Mouse (Mus musculus) T-cell, adult 2 months (primary cell): ENCODE measurements around the gene Fxyd3.

ENCODE experiments used
- DNase-seq: peaks from one replicate; pipeline ENCODE4 v3.0.0; 2022; ENCODE audit warnings: low spot score

Gene Fxyd3

DNA sequence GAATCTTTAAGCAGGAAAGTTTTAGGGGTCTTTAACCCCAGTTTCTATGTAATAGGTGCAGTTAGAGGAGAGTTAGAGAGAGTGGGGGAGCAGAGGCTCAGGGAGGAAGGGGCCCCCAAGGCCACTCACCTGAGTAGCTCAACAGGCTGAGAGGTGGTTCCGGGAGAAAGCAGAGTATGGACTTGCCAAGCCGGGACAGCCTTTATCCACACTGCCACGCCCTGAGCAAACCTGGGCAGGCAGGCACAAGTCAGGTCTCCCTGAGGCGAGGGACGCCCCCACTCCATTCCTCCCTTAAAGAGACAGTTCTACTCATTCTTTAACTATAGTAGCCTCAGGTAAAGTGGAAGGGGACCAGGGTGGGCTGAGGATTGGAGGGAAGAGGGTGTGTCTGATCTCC, at the start of gene Fxyd3:
Gene Fxyd3 (minus strand): TSS at position 213 of the 400 bp plus-strand sequence.
- no peak for DNase-seq

DNA sequence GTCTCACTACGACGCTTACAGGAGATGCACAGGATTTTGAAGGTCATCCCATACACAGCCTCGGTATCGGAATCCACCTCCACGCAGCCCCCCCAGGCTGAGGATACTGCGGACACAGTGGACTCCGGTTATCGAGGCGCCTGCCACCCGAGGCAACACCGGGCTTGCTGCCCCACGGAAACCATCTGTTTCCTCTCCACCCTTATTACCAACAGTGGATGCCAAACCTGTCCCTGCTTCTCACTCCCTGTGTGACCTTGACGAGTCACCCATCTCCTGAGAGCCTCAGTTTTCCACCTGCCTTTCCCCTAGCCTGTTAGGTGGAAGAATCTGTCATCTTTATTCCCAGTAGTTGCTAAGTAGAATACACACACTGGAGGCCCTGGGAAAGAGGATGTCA, 48.6 kb upstream of the Fxyd3 start:
- no peak for DNase-seq

- no peak for DNase-seq
Measured at GRCm38 (mm10) chr7:31124381-31124780, 47.9 kb upstream of the Fxyd3 start.

- DNase-seq = no peak
Measured at GRCm38 (mm10) chr7:31123697-31124096, 47.2 kb upstream of the Fxyd3 start.

DNA sequence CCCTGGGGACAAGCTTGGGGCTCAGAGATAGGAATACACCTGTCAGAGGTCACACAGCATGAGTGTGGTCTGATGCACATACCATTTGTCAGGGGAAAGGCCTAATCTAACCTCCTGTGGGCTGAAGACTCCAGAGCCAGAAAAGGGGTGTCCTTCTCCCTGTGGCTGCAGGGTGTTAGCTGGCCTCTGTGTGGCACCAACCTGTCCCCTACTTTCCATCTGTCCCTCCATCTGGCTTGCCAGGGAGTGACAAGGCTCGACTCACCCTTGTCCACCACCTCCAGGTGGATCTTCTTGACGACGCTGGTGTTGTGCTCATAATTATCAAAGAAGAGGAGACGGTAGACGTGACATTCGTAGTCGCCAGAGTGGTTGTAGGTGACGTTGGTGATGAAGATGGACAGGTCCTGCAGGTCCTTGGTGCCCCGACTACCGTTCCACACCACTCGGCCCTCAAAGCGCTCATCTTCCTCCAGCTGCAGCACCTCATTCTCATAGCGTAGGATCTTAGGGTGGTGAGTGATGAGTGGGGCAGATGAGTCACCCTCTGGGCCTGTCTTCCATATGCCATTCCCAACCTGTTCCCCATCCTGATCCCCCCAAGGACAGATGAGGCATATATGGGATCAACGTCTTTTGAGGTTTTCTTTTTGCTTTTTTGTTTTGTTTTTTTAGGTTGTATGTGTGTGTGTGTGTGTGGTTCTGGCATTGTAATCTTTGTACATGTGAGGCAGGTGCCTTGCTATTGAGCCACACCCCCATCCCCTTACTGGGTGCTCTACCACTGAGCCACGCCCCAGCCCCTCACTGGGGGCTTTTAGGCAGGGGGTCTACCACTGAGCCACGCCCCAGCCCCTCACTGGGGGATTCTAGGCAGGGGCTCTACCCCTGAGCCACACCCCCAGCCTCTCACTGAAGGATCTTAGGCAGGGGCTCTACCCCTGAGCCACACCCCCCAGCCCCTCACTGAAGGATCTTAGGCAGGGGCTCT, 46.4 kb upstream of the Fxyd3 start:
- DNase-seq = no peak

DNA sequence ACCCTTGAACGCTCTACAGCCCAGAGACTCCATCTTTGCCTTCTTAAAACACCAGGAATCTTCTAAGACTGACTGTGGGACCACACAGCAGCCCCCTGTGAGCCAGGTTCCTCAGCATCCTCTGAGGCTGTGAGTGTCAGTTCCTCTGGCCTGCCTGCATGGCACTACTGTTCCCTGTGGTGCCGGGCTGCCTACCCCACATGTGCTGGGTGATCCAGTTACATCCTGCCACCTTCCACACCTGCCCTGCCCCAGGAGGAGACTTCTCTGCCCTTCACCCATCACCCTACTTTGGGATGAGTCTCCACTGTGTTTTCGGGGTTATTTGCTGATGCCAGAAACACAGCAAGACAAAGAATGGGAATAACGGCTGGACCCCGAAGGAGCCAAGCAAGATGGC, 43.1 kb upstream of the Fxyd3 start:
- DNase-seq = no peak

- no peak for DNase-seq
Measured at GRCm38 (mm10) chr7:31118486-31118885, 42.0 kb upstream of the Fxyd3 start.

GRCm38 (mm10) chr7:31117465-31117864, 41.0 kb upstream of the Fxyd3 start:
- DNase-seq = no peak

- DNase-seq = no peak
Measured at GRCm38 (mm10) chr7:31116721-31117145, 40.2 kb upstream of the Fxyd3 start.

GRCm38 (mm10) chr7:31115587-31116043, 39.1 kb upstream of the Fxyd3 start:
- no peak for DNase-seq

GRCm38 (mm10) chr7:31115182-31115581, 38.7 kb upstream of the Fxyd3 start, which contains the start of gene Hpn:
Gene Hpn, minus strand, starts transcription at chr7:31115290.
- DNase-seq = no peak

DNA sequence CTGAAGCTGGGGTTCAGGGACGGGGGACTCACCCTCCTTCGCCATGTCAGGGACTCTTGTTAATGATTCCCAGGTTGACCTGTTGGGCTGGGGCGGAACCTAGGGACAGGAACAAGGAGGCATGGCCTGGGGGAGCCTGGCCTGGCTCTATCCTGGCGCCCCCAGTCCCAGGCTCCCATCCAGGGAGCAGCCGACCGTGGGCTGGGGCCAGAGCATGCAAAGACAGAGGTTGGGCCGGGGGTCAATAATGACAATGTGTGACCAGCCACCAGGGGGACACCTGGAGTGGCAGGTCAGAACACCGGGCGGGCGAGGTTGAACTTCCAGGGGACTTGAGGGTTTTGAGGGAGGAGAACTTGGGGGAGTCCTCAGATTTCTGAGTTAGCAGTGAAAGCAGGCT, 38.1 kb upstream of the Fxyd3 start:
- DNase-seq = no peak

GRCm38 (mm10) chr7:31113800-31114199, 37.3 kb upstream of the Fxyd3 start:
- no peak for DNase-seq

DNA sequence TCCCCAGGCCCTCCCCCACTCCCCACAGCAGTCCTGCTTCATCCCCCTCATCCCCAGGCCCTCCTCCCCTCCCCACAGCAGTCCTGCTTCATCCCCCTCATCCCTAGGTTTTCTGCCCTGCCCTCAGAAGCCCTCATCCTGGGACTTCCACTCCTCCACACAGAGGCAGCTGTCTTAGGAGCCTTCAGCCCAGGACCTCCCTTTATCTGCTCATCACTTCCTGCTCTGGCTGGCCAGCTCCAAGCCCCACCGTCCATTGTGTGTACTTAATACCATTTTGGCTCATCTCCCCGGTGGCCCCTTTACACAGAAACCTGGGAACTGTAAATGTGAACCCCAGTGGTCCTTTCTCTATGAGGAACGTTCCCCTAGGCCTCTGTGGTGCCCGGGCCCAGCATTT, 35.5 kb upstream of the Fxyd3 start:
- no peak for DNase-seq

- DNase-seq = peak; percentile 45
Measured at GRCm38 (mm10) chr7:31110861-31111385, 34.4 kb upstream of the Fxyd3 start.

- DNase-seq = no peak
Measured at GRCm38 (mm10) chr7:31109796-31110195, 33.3 kb upstream of the Fxyd3 start.

DNA sequence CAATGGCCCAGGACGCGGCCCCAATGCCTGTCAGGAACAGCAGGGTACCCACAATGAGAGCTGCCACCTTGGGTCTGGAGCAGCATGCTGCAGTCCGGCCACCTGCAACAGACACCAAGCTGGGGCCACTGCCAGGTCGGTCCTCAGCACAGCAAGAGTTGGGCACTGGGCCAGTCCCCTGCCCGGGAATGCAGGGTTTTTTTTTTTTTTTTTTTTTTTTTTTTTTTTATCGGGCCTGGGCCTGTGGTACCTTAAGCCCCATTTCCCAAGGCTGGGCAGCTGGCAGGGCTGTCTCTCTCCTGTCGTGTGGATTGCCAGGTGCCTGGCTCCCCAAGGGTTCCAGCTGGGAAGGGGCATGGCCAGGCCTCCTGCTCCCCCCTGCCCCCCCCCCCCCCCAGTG, 32.6 kb upstream of the Fxyd3 start:
- no peak for DNase-seq

DNA sequence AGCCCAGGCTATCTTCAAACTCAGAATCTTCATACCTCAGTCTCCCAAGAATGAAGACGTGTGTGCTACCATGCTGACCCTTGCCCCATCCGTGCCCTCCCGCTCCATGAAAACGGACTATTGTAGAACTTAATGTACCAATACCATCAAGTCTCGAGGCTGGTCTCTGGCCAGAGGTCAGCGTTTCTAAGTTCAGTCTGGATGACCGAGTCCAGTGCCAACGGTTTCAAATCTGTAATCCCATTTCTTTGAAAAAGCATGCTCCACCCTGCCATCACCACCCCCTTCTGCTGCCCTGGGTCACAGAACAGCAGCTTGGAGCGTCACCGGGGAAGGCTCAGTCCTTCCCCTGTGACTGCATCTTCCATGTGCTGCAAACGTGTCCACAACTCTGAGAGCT, 31.3 kb upstream of the Fxyd3 start:
- no peak for DNase-seq

- no peak for DNase-seq
Measured at GRCm38 (mm10) chr7:31106166-31106565, 29.7 kb upstream of the Fxyd3 start.

DNA sequence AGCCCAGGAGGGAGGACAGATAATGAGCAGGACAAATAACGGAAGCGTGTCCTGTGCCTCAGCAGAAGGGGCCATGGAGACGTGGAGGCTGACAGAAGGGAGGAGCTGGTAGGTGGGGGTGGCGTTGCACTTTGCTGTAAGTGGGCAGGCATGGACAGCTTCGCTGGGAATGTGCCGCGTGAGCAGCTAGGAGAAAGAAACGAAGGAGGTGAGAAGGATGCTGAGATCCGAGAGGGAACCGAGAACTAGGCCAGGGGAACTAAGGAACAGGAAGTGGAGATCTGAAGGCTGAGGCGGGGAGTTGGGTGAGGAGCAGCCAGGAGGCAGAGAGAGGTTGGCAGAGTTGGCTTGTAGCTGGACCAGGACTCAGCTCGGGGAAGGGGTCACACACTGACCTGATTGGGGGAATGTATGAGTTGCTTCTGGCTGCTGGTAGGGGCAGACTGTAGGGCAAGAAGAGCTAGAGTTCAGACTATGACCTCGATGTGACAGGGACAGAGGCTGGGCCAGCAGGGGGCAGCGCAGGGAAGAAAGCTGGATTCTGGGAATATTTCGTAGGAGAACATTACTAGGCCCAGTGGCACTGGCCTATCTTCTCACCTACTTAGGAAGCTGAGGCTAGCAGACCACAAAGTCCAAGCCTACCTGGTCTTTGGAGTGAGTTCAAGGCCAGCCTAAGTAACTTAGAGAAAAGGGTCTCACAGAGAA, 28.7 kb upstream of the Fxyd3 start:
- no peak for DNase-seq

DNA sequence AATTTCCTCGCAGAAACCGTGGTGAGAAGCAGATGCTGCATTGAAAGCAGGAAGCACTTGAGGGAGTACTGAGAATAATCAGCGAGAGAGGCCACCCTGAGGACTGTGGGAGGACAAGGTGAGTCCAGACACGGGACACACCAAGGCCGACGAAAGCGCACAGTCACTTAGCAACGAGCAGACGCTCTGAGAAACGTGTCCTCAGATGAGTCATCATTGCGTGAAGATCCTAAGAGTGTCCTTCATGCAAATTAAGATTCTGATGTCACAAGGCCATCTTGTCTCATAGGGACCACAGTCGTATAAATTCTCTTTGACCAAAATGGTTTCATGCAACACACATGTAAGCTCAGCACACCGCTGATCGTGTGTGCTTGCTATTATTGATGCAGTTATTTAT, 24.3 kb upstream of the Fxyd3 start:
- DNase-seq = no peak

DNA sequence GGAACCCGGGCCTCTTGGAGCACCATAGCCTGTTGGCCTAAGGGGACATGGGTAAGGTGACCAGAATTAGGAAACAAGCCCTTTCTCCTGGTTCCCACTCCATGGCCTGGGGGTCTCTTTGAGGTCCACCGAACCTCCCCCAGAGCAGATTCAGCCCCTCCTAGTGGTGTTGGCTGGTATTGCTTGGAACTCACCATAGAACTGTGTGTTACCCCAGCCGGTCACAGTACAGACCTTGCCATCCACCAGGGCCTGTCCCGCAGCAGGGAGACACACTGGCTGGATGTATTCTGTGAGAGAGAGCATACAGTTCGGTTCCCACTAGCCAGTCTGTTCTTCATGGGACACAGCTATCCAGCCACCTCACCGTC, 23.1 kb upstream of the Fxyd3 start:
- DNase-seq = no peak
